Mouse (Mus musculus): ENCODE measurements around the gene Ddc.

Gene Ddc

GRCm38 (mm10) chr11:11905518-11905917, 7.6 kb upstream of the Ddc start:
- DNase-seq (ENCODE audit: low read depth): no peak

GRCm38 (mm10) chr11:11904995-11905394, 7.1 kb upstream of the Ddc start:
- no peak for DNase-seq (ENCODE audit: low read depth)

GRCm38 (mm10) chr11:11901509-11901908, 3.6 kb upstream of the Ddc start:
- no peak for DNase-seq (ENCODE audit: low read depth)

- DNase-seq (ENCODE audit: low read depth): no peak
Observed at GRCm38 (mm10) chr11:11898496-11898895, 552 bp upstream of the Ddc start.

GRCm38 (mm10) chr11:11895479-11895878, 2.5 kb downstream of the Ddc start:
- DNase-seq (ENCODE audit: low read depth): no peak

GRCm38 (mm10) chr11:11893769-11894168, 4.2 kb downstream of the Ddc start:
- DNase-seq (ENCODE audit: low read depth): no peak

- DNase-seq (ENCODE audit: low read depth): no peak
Observed at GRCm38 (mm10) chr11:11892993-11893602, 4.8 kb downstream of the Ddc start.

GRCm38 (mm10) chr11:11891832-11892231, 6.1 kb downstream of the Ddc start:
- no peak for DNase-seq (ENCODE audit: low read depth)

- no peak for DNase-seq (ENCODE audit: low read depth)
Observed at GRCm38 (mm10) chr11:11890139-11890741, 7.7 kb downstream of the Ddc start.

GRCm38 (mm10) chr11:11888727-11889126, 9.2 kb downstream of the Ddc start:
- no peak for DNase-seq (ENCODE audit: low read depth)

- DNase-seq (ENCODE audit: low read depth): no peak
Observed at GRCm38 (mm10) chr11:11888051-11888450, 9.9 kb downstream of the Ddc start.

- DNase-seq (ENCODE audit: low read depth): peak; percentile 83
Observed at GRCm38 (mm10) chr11:11886403-11886998, 11.4 kb downstream of the Ddc start.

- no peak for DNase-seq (ENCODE audit: low read depth)
Observed at GRCm38 (mm10) chr11:11885921-11886320, 12.0 kb downstream of the Ddc start.

- DNase-seq (ENCODE audit: low read depth): no peak
Observed at GRCm38 (mm10) chr11:11885246-11885643, 12.7 kb downstream of the Ddc start.

GRCm38 (mm10) chr11:11884533-11885245, 13.3 kb downstream of the Ddc start:
- no peak for DNase-seq (ENCODE audit: low read depth)

GRCm38 (mm10) chr11:11881783-11882155, 16.2 kb downstream of the Ddc start:
- DNase-seq (ENCODE audit: low read depth): no peak

GRCm38 (mm10) chr11:11881026-11881782, 16.7 kb downstream of the Ddc start:
- no peak for DNase-seq (ENCODE audit: low read depth)

GRCm38 (mm10) chr11:11880351-11880750, 17.6 kb downstream of the Ddc start:
- no peak for DNase-seq (ENCODE audit: low read depth)

- no peak for DNase-seq (ENCODE audit: low read depth)
Observed at GRCm38 (mm10) chr11:11879699-11880002, 18.3 kb downstream of the Ddc start.

GRCm38 (mm10) chr11:11878981-11879698, 18.8 kb downstream of the Ddc start:
- DNase-seq (ENCODE audit: low read depth): no peak

- DNase-seq (ENCODE audit: low read depth): peak; percentile 41
Observed at GRCm38 (mm10) chr11:11878278-11878980, 19.5 kb downstream of the Ddc start.

Data from 416B (cell line).